Mouse (Mus musculus) kidney, postnatal 10 days (tissue): ENCODE data around the gene Lca5.

Experiments
- DNase-seq: peaks from one replicate; pipeline ENCODE4 v3.0.0; 2021; ENCODE audit warnings: mixed read lengths

The Lca5 gene

GRCm38 (mm10) chr9:83440392-83441357 is at the start of gene Lca5:
Gene Lca5, minus strand, starts transcription at chr9:83441127.
- DNase-seq, result peak; percentile 95

- peak; percentile 26 for DNase-seq
These were observed 47.7 kb upstream of the Lca5 start for GRCm38 (mm10) chr9:83488491-83489210.

- no peak for DNase-seq
These were observed 47.0 kb upstream of the Lca5 start for GRCm38 (mm10) chr9:83487771-83488470.

- no peak for DNase-seq
These were observed 45.0 kb upstream of the Lca5 start for GRCm38 (mm10) chr9:83485966-83486365.

- no peak for DNase-seq
These were observed 44.4 kb upstream of the Lca5 start for GRCm38 (mm10) chr9:83485357-83485756.

GRCm38 (mm10) chr9:83483419-83483818 is 42.5 kb upstream of the Lca5 start:
- DNase-seq, result no peak

- DNase-seq, result peak; percentile 6
These were observed 41.4 kb upstream of the Lca5 start for GRCm38 (mm10) chr9:83482176-83482949.

- no peak for DNase-seq
These were observed 28.9 kb upstream of the Lca5 start for GRCm38 (mm10) chr9:83469871-83470270.

- DNase-seq, result peak; percentile 78
These were observed 6.8 kb upstream of the Lca5 start for GRCm38 (mm10) chr9:83447771-83448170.

GRCm38 (mm10) chr9:83447176-83447575 is 6.2 kb upstream of the Lca5 start:
- no peak for DNase-seq

GRCm38 (mm10) chr9:83437621-83438020 is 3.3 kb downstream of the Lca5 start:
- no peak for DNase-seq

GRCm38 (mm10) chr9:83434489-83434888 is 6.4 kb downstream of the Lca5 start:
- no peak for DNase-seq

GRCm38 (mm10) chr9:83433661-83434060 is 7.3 kb downstream of the Lca5 start:
- DNase-seq, result peak; percentile 21

GRCm38 (mm10) chr9:83427926-83428325 is 13.0 kb downstream of the Lca5 start:
- DNase-seq, result no peak

- no peak for DNase-seq
These were observed 22.0 kb downstream of the Lca5 start for GRCm38 (mm10) chr9:83418965-83419364.

- peak; percentile 35 for DNase-seq
These were observed 27.9 kb downstream of the Lca5 start for GRCm38 (mm10) chr9:83413046-83413445.

GRCm38 (mm10) chr9:83405150-83405549 is 35.8 kb downstream of the Lca5 start:
- no peak for DNase-seq

- no peak for DNase-seq
These were observed 40.1 kb downstream of the Lca5 start for GRCm38 (mm10) chr9:83400783-83401182.

GRCm38 (mm10) chr9:83399414-83399813 is 41.5 kb downstream of the Lca5 start:
- DNase-seq, result no peak

- DNase-seq, result no peak
These were observed 42.7 kb downstream of the Lca5 start for GRCm38 (mm10) chr9:83398260-83398659.

GRCm38 (mm10) chr9:83395456-83395855 is 45.5 kb downstream of the Lca5 start:
- DNase-seq, result no peak

- no peak for DNase-seq
These were observed 48.9 kb downstream of the Lca5 start for GRCm38 (mm10) chr9:83391996-83392395.
